Mouse (Mus musculus) liver, embryonic 14.5 days (tissue): ENCODE data around the gene Rgs7bp. TPM values are rescaled to one million over a fixed set of nuclear protein-coding genes. Genes with fewer than 3 reads are reported as not detected.

Source experiments
- ATAC-seq: fragments of 200-750 bp; cut with Nextera tagmentation; 2 replicates; pipeline ENCODE4 v1.8.0; 2017; ENCODE audit warnings: moderate number of reproducible peaks, mild to moderate bottlenecking, moderate library complexity; ENCODE audit not compliant: insufficient read depth
- DNase-seq, 3 experiments: peaks; one replicate each; pipeline ENCODE4 v3.0.0-alpha.2; 2012 to 2013; ENCODE audit warnings: low read depth in 3 of 3, low spot score in 3 of 3
- H3K27ac ChIP-seq: fragments of 300-500 bp; sonication (generic); 2 replicates; pipeline ENCODE4 v1.5.1; 2014; ENCODE audit warnings: moderate library complexity, mild to moderate bottlenecking, control low read depth, inconsistent platforms
- H3K27me3 ChIP-seq: fragments of 300-500 bp; sonication (generic); 2 replicates; pipeline ENCODE4 v1.6.1; 2014; ENCODE audit warnings: mild to moderate bottlenecking, low read length, moderate library complexity; ENCODE audit not compliant: control insufficient read depth, insufficient read depth
- H3K36me3 ChIP-seq: fragments of 300-500 bp; sonication (generic); replicated peaks from 2 replicates; pipeline ENCODE4 v1.6.1; 2014; ENCODE audit warnings: low read depth; ENCODE audit not compliant: control insufficient read depth, insufficient read depth
- H3K4me1 ChIP-seq, 2 experiments: fragments of 200-500 bp in 1 of 2; fragments of 300-500 bp in 1 of 2; sonication (generic) in 1 of 2; replicated peaks; 2 replicates each; pipeline ENCODE4 v1.6.1; 2012 to 2014; ENCODE audit warnings: antibody characterized with exemption in 1 of 2, inconsistent platforms in 1 of 2, low read length in 1 of 2; ENCODE audit not compliant: control insufficient read depth in 2 of 2, insufficient read depth in 2 of 2
- H3K4me2 ChIP-seq: fragments of 300-500 bp; sonication (generic); 2 replicates; pipeline ENCODE4 v1.6.1; 2014; ENCODE audit warnings: low read depth, mild to moderate bottlenecking, control low read depth, moderate library complexity
- H3K4me3 ChIP-seq, 2 experiments: fragments of 200-500 bp in 1 of 2; fragments of 300-500 bp in 1 of 2; sonication (generic) in 1 of 2; 2 replicates each; pipeline ENCODE4 v1.5.1; 2012 to 2014; ENCODE audit warnings: low read depth in 2 of 2, low read length in 2 of 2, mild to moderate bottlenecking in 2 of 2, control low read depth in 1 of 2, inconsistent platforms in 1 of 2, moderate library complexity in 1 of 2; ENCODE audit not compliant: insufficient read depth in 1 of 2
- H3K9ac ChIP-seq: fragments of 300-500 bp; sonication (generic); replicated peaks from 2 replicates; pipeline ENCODE4 v1.6.1; 2014; ENCODE audit warnings: mild to moderate bottlenecking, control low read depth, moderate library complexity
- H3K9me3 ChIP-seq: fragments of 300-500 bp; sonication (generic); 2 replicates; pipeline ENCODE4 v1.6.1; 2016; ENCODE audit warnings: low read length, mixed read lengths; ENCODE audit not compliant: control insufficient read depth
- CTCF ChIP-seq: IDR thresholded peaks from 2 replicates; pipeline ENCODE4 v1.5.1; 2016; ENCODE audit warnings: antibody characterized with exemption, low read depth, control low read depth
- EP300 ChIP-seq: IDR thresholded peaks from 2 replicates; pipeline ENCODE4 v1.6.1; 2016; ENCODE audit warnings: antibody characterized with exemption, low read depth
- WGBS: fragments of 180-500 bp; shearing (Covaris S2); extraction: QIAGEN DNeasy Blood & Tissue Kit; methylation state at CpG from one replicate; pipeline ENCODE4 v1.1.7; 2014; ENCODE audit not compliant: insufficient replicate concordance; 5-methylcytosine and 5-hydroxymethylcytosine counted together
- polyA plus RNA-seq, 2 experiments: library from polyadenylated mRNA; depleted of rRNA in 1 of 2; stranded (reverse) in 1 of 2; unstranded in 1 of 2; fragments of >200 nt; fragmentation: Nextera tagmentation in 1 of 2; extraction: Ambion mirVana in 1 of 2; gene quantifications; 2 replicates each; pipeline versions ENCODE4 v1.2.1 to v1.2.3; 2012 to 2014

Gene Rgs7bp
- polyA plus RNA-seq, 2 experiments: 0.20 to 0.23 TPM

DNA sequence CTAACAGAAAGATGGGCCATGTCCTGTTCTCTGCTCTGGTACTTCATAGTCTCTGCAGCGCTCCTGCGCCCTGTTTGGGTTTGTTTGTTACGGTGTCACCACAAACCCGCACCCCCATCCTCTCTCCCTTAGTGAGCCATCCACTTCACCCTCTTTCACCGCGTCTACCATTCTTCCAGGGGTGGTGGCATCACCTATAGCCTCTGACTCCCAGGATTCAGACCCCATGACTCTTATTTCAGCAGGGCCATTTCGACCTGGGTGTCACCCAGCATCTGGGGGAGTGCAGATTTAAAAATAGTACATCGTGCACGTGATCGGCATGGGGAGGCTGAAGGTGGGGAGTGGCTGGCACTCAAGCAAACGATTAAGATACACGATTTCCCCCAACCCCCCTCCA lies 1.1 kb downstream of the Rgs7bp start:
- Histone ChIP-seq H3K27me3 (peaks cover 38% of the 10 kb centered on the region), H3K4me1 (peaks cover 0 to 2% of the 10 kb centered on the region in 2 experiments; a peak in 1 of 4 replicates), H3K27ac (no peak overlapping the region), H3K36me3 (no peaks in the 10 kb centered on the region), H3K9ac (no peak overlapping the region), H3K4me3 (peak overlapping the region; percentile 11 to 46), H3K4me2 (peak overlapping the region; percentile 61; the same call in 1 of the 2 replicates), H3K9me3 (no peaks in the 10 kb centered on the region)
- TF ChIP-seq EP300 (no peak), CTCF (no peak)
- WGBS: 4% methylated on average over 12 of the region's 12 CpGs
- DNase-seq (no peak), ATAC-seq (no peak)

DNA sequence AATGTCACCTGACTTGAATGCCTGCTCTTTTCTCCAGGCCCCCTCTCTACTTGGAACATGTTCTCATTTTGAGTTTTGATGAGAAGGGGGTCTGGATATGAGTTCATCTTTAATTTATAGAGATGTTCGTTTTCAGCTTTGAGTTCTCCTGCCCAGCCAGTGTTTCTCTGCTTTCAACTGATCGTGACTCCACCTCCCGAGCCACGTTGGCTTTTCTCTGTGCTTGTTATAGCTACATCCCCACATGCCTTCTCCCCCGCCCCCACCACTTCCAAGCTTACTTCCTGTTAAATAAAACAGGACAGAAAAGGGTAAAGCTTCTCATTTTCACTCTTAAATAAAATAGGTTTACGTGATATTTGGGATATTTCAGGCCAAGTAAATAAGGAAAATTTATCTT lies 3.3 kb downstream of the Rgs7bp start:
- TF ChIP-seq EP300 (no peak), CTCF (no peak)
- Histone ChIP-seq H3K9me3 (no peaks in the 10 kb centered on the region), H3K27me3 (peaks cover 37% of the 10 kb centered on the region), H3K27ac (no peak overlapping the region), H3K9ac (no peak overlapping the region), H3K4me2 (no peak overlapping the region), H3K36me3 (no peaks in the 10 kb centered on the region), H3K4me3 (no peak overlapping the region), H3K4me1 (peaks cover 0 to 9% of the 10 kb centered on the region in 2 experiments; a peak in 1 of 4 replicates)
- WGBS: 17% methylated on average over 6 of the region's 6 CpGs
- ATAC-seq (no peak), DNase-seq (no peak)

DNA sequence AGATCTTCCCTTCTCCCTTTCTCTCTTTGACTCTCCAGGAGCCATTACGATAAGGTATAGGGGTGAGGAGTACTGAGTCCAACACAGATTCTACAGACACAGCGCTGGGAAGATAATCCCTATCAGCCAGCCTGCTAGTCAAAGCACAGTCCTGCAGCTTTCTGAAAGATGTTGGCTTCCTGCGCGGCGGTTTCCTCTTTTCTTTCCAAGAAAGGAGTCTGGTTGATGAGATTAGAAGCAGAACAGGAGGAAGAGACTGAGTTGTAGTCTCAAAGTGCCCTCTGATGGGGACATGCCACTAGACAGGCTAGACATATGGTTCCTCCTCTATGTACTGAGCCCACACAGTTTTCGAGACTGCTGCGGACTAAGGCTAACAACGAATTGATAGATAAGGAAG lies 6.1 kb downstream of the Rgs7bp start:
- TF ChIP-seq EP300: peak; percentile 36; the same call in 1 of the 2 replicates
- 0 out of 2 replicates have a peak, but pooled peaks have one; percentile 14 for TF ChIP-seq CTCF
- no peak overlapping the region for H3K9ac ChIP-seq
- H3K9me3 ChIP-seq: no peaks in the 10 kb centered on the region
- H3K4me2 ChIP-seq: no peak overlapping the region
- WGBS: 9% methylated on average over 8 of the region's 8 CpGs
- no peak overlapping the region for H3K4me3 ChIP-seq
- peak; percentile 20 to 33 (median 29) for DNase-seq
- H3K27ac ChIP-seq: no peak overlapping the region
- peaks cover 10% of the 10 kb centered on the region for H3K27me3 ChIP-seq
- H3K36me3 ChIP-seq: no peaks in the 10 kb centered on the region
- peaks cover 0 to 7% of the 10 kb centered on the region in 2 experiments; a peak in 1 of 4 replicates for H3K4me1 ChIP-seq
- ATAC-seq: peak; percentile 79

DNA sequence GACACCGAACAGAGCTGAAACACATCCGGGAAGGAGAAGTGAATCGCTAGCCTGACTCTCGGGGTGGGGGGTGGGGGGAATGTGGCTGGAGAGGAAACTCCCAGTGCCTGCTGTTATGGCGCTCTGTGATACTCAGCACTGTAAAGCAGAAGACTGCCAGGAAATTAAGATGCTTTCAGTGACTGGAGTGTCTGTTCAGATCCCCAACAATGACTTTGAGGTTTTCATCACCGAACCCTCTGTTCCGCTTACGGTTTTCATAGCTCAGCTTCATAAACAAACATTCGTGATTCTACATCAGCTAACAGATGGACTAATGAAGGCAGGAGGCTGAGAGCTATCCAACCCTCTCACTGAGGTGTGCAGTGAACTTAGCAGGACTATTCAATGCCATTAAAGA lies 7.4 kb downstream of the Rgs7bp start:
- TF ChIP-seq CTCF: no peak
- no peak for TF ChIP-seq EP300
- Histone ChIP-seq H3K4me1 (peaks cover 0 to 7% of the 10 kb centered on the region in 2 experiments; a peak in 1 of 4 replicates), H3K9me3 (no peaks in the 10 kb centered on the region), H3K9ac (no peak overlapping the region), H3K4me2 (no peak overlapping the region), H3K27me3 (no peaks in the 10 kb centered on the region; the same call in 1 of the 2 replicates), H3K4me3 (no peak overlapping the region), H3K36me3 (no peaks in the 10 kb centered on the region), H3K27ac (no peak overlapping the region)
- WGBS: 13% methylated on average over 9 of the region's 9 CpGs
- no peak for ATAC-seq
- DNase-seq: no peak

DNA sequence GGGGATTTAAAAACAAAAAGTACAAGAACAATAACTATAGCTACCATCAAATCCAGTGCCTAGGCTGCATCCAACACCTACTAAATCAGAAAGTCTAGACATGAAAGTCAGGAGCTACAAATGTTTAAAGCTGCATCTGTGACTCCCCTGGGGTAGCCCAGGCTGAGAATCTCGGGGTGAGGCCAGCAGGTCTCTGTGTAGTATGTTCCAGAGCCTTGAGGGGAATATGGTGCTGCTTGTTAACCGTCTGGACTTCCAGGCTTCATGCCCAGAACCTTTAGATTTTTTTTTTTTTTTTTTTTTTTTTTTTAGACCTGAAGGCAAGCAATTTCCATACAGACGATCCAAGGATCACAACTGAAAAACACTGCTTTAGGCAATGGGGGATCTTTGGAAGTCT lies 10.8 kb downstream of the Rgs7bp start:
- H3K4me3 ChIP-seq: no peak overlapping the region
- H3K4me1 ChIP-seq: peaks cover 0 to 7% of the 10 kb centered on the region in 2 experiments; a peak in 1 of 4 replicates
- H3K9me3 ChIP-seq: no peaks in the 10 kb centered on the region
- TF ChIP-seq EP300 (no peak), CTCF (no peak)
- ATAC-seq (no peak), DNase-seq (no peak)
- no peak overlapping the region for H3K27ac ChIP-seq
- no peaks in the 10 kb centered on the region for H3K27me3 ChIP-seq
- H3K36me3 ChIP-seq: no peaks in the 10 kb centered on the region
- H3K4me2 ChIP-seq: no peak overlapping the region
- H3K9ac ChIP-seq: no peak overlapping the region
- 61% methylated on average over 3 of the region's 3 CpGs for WGBS
